Mouse (Mus musculus) midbrain, embryonic 14.5 days (tissue): Measurements from ENCODE around the gene Gm28539. TPM values are rescaled to one million over a fixed set of nuclear protein-coding genes. Genes with fewer than 3 reads are reported as not detected.
"Not testable (repeated sequence)": the region's sequence is repeated elsewhere in the genome, so short reads cannot be mapped to it uniquely, and the experiment has no call there.

ENCODE experiments used
- ATAC-seq: fragments of 200-750 bp; cut with Nextera tagmentation; 2 replicates; pipeline ENCODE4 v1.8.0; 2017; ENCODE audit warnings: moderate number of reproducible peaks, moderate library complexity; ENCODE audit not compliant: low FRiP score, low TSS enrichment
- DNase-seq: peaks from one replicate; pipeline ENCODE4 v3.0.0-alpha.2; 2015
- H3K27ac ChIP-seq: fragments of 300-500 bp; sonication (generic); replicated peaks from 2 replicates; pipeline ENCODE4 v1.5.1; 2014; ENCODE audit warnings: mild to moderate bottlenecking, low read depth, low read length, moderate library complexity
- H3K27me3 ChIP-seq: fragments of 300-500 bp; sonication (generic); 2 replicates; pipeline ENCODE4 v1.6.1; 2014; ENCODE audit warnings: low read length, control low read depth, mixed read lengths; ENCODE audit not compliant: control insufficient read depth, insufficient read depth
- H3K36me3 ChIP-seq: fragments of 300-500 bp; sonication (generic); 2 replicates; pipeline ENCODE4 v1.6.1; 2014; ENCODE audit warnings: low read length, control low read depth; ENCODE audit not compliant: control insufficient read depth, insufficient read depth
- H3K4me1 ChIP-seq: fragments of 300-500 bp; sonication (generic); 2 replicates; pipeline ENCODE4 v1.6.1; 2014; ENCODE audit warnings: mild to moderate bottlenecking, antibody characterized with exemption, low read length, control low read depth; ENCODE audit not compliant: control insufficient read depth, insufficient read depth
- H3K4me2 ChIP-seq: fragments of 300-500 bp; sonication (generic); 2 replicates; pipeline ENCODE4 v1.6.1; 2014; ENCODE audit warnings: mild to moderate bottlenecking, low read length, moderate library complexity
- H3K4me3 ChIP-seq: fragments of 300-500 bp; sonication (generic); replicated peaks from 2 replicates; pipeline ENCODE4 v1.5.1; 2014; ENCODE audit warnings: low read depth, low read length
- H3K9ac ChIP-seq: fragments of 300-500 bp; sonication (generic); replicated peaks from 2 replicates; pipeline ENCODE4 v1.6.1; 2014; ENCODE audit warnings: mild to moderate bottlenecking, low read length, moderate library complexity
- H3K9me3 ChIP-seq: fragments of 300-500 bp; sonication (generic); 2 replicates; pipeline ENCODE4 v1.6.1; 2016; ENCODE audit warnings: low read length, control low read depth, mixed read lengths; ENCODE audit not compliant: control insufficient read depth
- WGBS: fragments of 180-500 bp; shearing (Covaris S2); extraction: QIAGEN DNeasy Blood & Tissue Kit; methylation state at CpG from one replicate; pipeline ENCODE4 v1.1.7; 2014; 5-methylcytosine and 5-hydroxymethylcytosine counted together
- polyA plus RNA-seq: library from polyadenylated mRNA; unstranded; fragments of >200 nt; fragmentation: Nextera tagmentation; extraction: Ambion mirVana; gene quantifications from 2 replicates; pipeline ENCODE4 v1.2.1, GENCODE M21; 2014

Gm28539 gene
- polyA plus RNA-seq, 1 experiment from 2014 or later = not detected

DNA sequence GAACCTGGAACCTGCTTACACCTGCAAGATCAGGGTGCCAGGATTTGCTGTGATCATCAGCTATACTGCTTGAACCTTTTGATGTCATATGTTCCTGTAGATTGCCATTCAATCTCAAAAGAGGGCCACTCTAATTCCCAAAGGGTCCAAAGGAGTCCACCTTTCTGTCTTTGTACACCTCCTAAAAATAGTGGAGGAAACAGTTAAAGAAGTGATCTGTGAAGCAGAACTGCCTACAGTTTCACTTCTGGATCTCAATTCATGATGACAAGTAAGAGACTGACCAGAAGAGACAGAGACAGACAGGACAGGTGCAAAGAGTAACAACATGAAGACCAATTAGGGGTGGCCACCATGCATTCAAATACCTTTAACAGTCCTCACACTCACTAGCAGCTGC, 127.1 kb downstream of the Gm28539 start:
- peaks cover 69% of the 10 kb centered on the region for H3K36me3 ChIP-seq
- no peak overlapping the region for H3K9ac ChIP-seq
- H3K27ac ChIP-seq = no peak overlapping the region
- H3K4me2 ChIP-seq = no peak overlapping the region
- H3K9me3 ChIP-seq = peaks cover 20% of the 10 kb centered on the region
- no peaks in the 10 kb centered on the region for H3K4me1 ChIP-seq
- no peak overlapping the region for H3K4me3 ChIP-seq
- ATAC-seq (no peak), DNase-seq (no peak)
- no peaks in the 10 kb centered on the region for H3K27me3 ChIP-seq

DNA sequence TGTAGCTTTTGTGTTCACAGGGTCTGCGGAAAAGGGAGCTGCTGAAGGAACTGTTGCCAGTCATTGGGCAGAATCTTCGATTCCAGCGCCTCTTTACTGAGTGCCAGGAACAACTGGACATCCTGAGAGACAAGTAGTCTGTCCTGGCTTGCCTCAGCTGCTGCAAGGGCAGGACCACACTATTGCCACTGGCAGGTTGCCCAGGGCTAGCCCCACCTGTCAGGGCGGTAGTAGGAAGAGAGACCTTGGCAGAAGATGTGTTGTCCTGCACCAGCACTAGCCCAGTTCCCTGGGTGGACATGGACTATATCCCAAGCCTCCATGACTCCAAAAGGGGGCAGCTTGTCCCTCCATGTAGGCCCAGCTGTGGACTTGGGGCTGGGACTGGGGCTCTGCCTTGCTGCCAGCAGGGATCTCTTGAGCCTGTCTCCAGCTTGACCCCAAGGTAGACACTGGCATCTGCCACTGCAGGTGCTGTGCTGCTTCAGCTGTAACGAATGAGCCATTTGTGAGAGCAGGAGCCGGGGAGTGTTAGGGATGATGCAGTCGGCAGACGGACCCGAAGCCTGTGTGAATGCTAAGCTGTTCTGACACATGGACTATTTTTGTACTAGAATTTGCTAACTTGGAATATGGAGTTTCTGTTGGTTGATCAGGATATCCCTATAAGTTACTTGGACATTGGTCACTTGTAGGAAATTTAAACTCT, 133.2 kb downstream of the Gm28539 start:
- H3K4me1 ChIP-seq = no peaks in the 10 kb centered on the region
- no peak overlapping the region for H3K27ac ChIP-seq
- H3K9ac ChIP-seq = no peak overlapping the region
- 96% methylated on average over 9 of the region's 9 CpGs for WGBS
- no peak for ATAC-seq
- H3K9me3 ChIP-seq = peaks cover 4% of the 10 kb centered on the region; the same call in 1 of the 2 replicates
- no peaks in the 10 kb centered on the region for H3K27me3 ChIP-seq
- no peak for DNase-seq
- no peak overlapping the region for H3K4me3 ChIP-seq
- no peak overlapping the region for H3K4me2 ChIP-seq
- peaks cover 61% of the 10 kb centered on the region for H3K36me3 ChIP-seq

DNA sequence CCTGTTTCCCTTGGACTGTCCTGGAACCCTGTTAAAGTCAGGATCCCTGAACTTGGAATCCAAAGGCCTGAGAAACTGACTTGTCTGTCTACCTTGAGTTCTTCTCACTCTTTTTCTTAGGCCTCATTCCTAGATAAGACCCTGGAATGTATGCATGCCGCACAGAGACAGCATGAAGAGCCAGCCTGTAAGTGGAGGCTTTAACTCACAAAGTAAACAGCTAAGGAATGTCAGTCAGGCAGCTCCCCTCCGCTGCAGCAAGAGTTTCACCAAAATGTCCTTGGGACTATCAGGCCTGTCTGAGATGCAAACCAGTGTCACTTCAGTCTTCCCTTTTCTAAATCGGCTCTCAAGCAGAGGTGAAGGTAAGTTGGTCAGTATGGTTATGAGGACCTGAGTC, 134.5 kb downstream of the Gm28539 start:
- H3K27me3 ChIP-seq = no peaks in the 10 kb centered on the region
- peaks cover 49% of the 10 kb centered on the region for H3K36me3 ChIP-seq
- 94% methylated on average over 3 of the region's 3 CpGs for WGBS
- no peak for ATAC-seq
- no peaks in the 10 kb centered on the region for H3K4me1 ChIP-seq
- H3K9me3 ChIP-seq = no peaks in the 10 kb centered on the region
- H3K4me3 ChIP-seq = no peak overlapping the region
- H3K27ac ChIP-seq = no peak overlapping the region
- no peak overlapping the region for H3K4me2 ChIP-seq
- no peak for DNase-seq
- no peak overlapping the region for H3K9ac ChIP-seq

DNA sequence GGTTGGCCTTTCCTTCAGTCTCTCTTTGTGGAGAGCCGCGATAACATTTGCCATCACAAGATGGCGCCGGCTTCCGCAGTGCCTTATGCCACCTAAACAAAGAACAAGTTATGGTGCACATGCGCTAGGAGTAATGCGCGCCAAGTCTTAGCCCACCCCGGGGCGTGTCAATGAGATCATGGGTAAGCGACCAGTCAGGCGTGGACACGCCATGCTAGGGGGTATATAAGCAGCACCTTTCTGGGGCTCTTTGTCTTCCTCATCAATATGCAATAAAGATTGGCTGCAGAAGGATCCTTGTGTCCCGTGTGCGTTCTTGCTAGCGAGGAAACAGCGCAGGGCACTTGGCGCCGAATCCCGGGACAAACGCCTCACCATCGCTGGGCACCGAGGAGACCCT, 139.3 kb downstream of the Gm28539 start:
- WGBS = 83% methylated on average over 23 of the region's 23 CpGs
- not testable (repeated sequence) for DNase-seq, H3K4me3 ChIP-seq, H3K4me1 ChIP-seq, H3K27me3 ChIP-seq, H3K9ac ChIP-seq, H3K27ac ChIP-seq, H3K4me2 ChIP-seq, H3K9me3 ChIP-seq, ATAC-seq
- H3K36me3 ChIP-seq = peaks cover 16% of the 10 kb centered on the region

DNA sequence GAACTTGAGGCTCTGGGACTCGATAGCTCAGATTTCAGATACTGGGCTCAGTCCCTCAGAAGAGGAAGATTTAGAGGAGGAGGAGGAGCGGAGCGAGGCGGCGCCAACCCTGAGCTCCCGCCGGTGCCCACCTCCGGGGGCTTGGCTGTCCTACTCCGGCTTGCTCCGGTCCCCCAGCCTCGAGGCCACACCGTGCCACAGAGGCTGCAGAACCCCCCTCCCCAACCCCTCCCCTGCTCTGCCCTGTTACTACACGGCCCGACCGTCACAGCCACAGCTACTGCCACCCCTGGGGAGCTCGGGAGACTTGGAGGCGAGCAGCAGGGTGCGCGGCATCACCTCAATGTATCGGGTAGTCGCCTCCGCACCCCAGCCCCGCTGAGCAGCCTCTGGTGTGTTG, 139.9 kb downstream of the Gm28539 start:
- 74% methylated on average over 23 of the region's 23 CpGs for WGBS
- Histone ChIP-seq H3K4me3 (no peak overlapping the region), H3K9me3 (no peaks in the 10 kb centered on the region; the same call in 1 of the 2 replicates), H3K27me3 (no peaks in the 10 kb centered on the region), H3K4me1 (no peaks in the 10 kb centered on the region), H3K27ac (no peak overlapping the region), H3K4me2 (no peak overlapping the region), H3K9ac (no peak overlapping the region), H3K36me3 (peaks cover 9% of the 10 kb centered on the region)
- ATAC-seq = peak; percentile 37; the same call in 1 of the 2 replicates
- DNase-seq = no peak

DNA sequence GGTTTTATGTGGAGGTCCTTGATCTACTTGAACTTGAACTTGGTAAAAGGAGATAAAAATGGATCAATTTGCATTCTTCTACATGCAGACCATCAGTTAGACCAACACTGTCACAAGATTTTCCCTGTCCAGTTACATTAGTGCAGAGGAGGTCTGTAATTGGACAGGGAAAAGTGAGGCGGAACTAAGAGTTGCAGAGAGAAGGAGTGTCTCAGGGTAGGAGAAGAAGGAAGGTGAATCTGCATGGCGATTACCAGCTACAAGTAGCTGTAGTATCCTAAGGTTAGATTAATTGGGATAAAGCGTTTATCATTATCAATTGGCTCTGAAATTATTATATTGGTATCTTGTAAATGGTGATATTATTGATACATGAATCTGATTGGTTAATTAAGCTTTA, 150.0 kb downstream of the Gm28539 start:
- no peak overlapping the region for H3K4me2 ChIP-seq
- no peak overlapping the region for H3K4me3 ChIP-seq
- H3K9ac ChIP-seq = no peak overlapping the region
- WGBS = 89% methylated on average over 3 of the region's 3 CpGs
- no peak for ATAC-seq
- no peaks in the 10 kb centered on the region for H3K9me3 ChIP-seq
- DNase-seq = no peak
- H3K27ac ChIP-seq = no peak overlapping the region
- no peaks in the 10 kb centered on the region for H3K36me3 ChIP-seq
- H3K27me3 ChIP-seq = no peaks in the 10 kb centered on the region
- H3K4me1 ChIP-seq = no peaks in the 10 kb centered on the region

DNA sequence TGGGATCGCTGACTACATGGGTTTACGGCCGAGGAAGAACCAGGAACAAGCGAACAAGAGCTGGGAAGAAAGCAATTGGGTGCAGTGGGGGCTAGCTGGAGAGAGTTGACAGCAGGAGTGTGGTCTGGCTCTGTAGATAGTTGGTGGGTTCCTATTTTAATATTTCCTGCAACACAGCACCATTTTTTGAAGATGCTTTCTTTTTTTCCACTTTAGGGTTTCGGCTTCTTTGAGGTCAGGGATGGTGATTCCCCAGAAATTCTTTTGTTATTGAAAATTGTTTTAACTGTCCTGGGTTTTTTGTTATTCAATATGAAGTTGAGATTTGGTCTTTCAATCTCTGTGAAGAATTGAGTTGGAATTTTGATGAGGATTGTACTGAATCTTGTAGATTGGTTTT, 150.5 kb downstream of the Gm28539 start:
- no peak overlapping the region for H3K4me2 ChIP-seq
- H3K36me3 ChIP-seq = no peaks in the 10 kb centered on the region
- ATAC-seq = no peak
- no peaks in the 10 kb centered on the region for H3K4me1 ChIP-seq
- H3K4me3 ChIP-seq = no peak overlapping the region
- WGBS = 91% methylated on average over 5 of the region's 5 CpGs
- no peaks in the 10 kb centered on the region for H3K9me3 ChIP-seq
- no peak for DNase-seq
- H3K27ac ChIP-seq = no peak overlapping the region
- H3K9ac ChIP-seq = no peak overlapping the region
- no peaks in the 10 kb centered on the region for H3K27me3 ChIP-seq

DNA sequence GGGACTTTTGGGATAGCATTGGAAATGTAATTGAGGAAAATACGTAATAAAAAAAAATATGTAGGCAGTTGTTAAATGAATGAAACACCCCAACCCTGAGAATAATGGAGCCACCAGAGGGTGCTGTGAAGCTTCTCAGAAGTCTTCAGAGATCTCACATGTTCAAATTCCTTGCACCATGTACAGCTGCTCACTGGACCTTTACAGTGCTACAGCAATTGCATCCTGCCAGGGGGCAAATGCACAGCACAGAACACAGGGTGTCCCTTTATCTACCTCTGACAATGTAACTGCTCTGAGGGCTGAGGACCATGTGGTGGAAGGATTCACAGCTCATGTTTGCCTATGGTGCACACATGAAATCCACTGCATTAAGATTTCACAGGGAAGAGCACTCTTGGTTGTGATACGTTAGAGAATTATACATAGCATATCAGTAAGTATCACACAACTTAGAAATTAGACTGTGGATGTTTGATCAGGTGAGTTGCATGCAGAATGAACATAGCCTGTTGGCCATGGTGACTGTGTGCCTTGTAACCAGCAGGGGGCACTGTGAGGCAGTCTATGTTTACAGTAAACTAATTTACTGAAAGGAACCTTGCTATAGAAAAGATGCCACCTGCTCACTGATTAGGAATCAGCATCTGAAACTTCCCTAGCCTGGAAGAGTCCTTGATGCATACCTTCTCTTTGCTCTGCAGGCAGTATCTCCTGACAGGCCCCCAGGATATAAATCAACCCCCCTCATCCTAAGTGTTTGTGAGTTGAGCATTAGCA, 166.4 kb downstream of the Gm28539 start:
- H3K9me3 ChIP-seq, H3K27ac ChIP-seq, H3K4me2 ChIP-seq, H3K4me1 ChIP-seq, H3K27me3 ChIP-seq, H3K36me3 ChIP-seq, H3K9ac ChIP-seq, ATAC-seq, H3K4me3 ChIP-seq: not testable (repeated sequence)
- peak; percentile 8 for DNase-seq
- WGBS = 45% methylated on average over 2 of the region's 2 CpGs

DNA sequence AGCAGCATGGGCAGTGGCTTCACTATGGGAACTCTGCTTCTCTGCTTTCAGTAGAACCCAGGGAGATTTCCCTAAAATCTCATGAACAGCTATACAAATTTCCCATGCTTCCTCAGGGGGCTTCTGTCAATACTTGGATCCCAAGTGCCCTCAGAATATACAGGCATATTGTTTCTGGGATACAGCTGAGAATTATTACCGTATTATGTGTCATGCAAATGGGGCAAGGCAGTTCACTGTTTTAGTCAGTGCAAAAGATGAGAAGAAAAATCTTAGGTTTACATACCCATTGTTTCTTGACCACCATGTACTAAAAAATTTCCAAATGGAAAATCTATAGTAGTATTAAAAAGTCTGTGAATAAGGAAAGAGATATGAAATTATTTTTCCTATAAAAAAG, 167.4 kb downstream of the Gm28539 start:
- H3K27ac ChIP-seq = no peak overlapping the region
- H3K4me2 ChIP-seq = no peak overlapping the region
- no peaks in the 10 kb centered on the region for H3K4me1 ChIP-seq
- H3K4me3 ChIP-seq = no peak overlapping the region
- ATAC-seq = no peak
- no peaks in the 10 kb centered on the region for H3K27me3 ChIP-seq
- no peaks in the 10 kb centered on the region for H3K9me3 ChIP-seq
- WGBS = 91% methylated on average over 1 of the region's 1 CpGs
- DNase-seq = no peak
- no peaks in the 10 kb centered on the region for H3K36me3 ChIP-seq
- H3K9ac ChIP-seq = no peak overlapping the region
